Mouse (Mus musculus) bone marrow, adult 2 months (tissue): Measurements from ENCODE around the gene Ranbp3l.

ENCODE experiments used
- CTCF ChIP-seq: fragments of 200-500 bp; IDR thresholded peaks from 2 replicates; pipeline ENCODE4 v1.5.1; 2011; ENCODE audit warnings: low read length, control low read depth; ENCODE audit not compliant: control insufficient read depth, insufficient read depth
- POLR2A ChIP-seq: fragments of 200-500 bp; IDR thresholded peaks from 2 replicates; pipeline ENCODE4 v1.6.1; 2011; ENCODE audit warnings: low read depth, mild to moderate bottlenecking, control low read depth, low read length, borderline replicate concordance; ENCODE audit not compliant: control insufficient read depth

DNA sequence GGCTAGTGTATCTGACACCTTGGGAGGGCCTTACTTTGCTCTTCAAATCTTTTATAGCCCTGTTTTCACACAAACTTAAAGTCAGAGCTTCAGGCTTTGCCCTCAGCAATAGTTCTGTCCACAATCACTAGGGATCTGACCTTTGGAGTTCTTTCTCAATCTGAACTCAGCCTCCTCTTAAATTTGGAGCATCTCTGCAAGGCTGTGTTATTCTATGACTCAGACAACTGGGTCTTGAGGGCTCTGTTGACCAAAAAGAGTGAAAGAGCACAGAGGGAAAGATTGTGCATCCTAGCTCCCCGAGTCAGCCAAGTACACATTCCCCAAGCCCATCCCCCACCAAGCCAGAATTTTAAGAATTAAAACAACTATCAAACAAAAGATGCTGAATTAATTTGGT lies 37.7 kb upstream of the Ranbp3l start:
- TF ChIP-seq CTCF = no peak
- TF ChIP-seq POLR2A = no peak
